Mouse (Mus musculus): ENCODE results near the gene Alg3. TPM values are rescaled to one million over a fixed set of nuclear protein-coding genes. Genes with fewer than 3 reads are reported as not detected.

Gene Alg3
- total RNA-seq (2015; ENCODE audit: low replicate concordance) (7.7 and 22.7 TPM in 2 replicates), total RNA-seq (2017; ENCODE audit: low replicate concordance) (1.4 TPM in 1 of 2 replicates, not detected in the other)

GRCm38 (mm10) chr16:20611357-20612227 is at the start of gene Alg3, which contains the start of the genes Eef1akmt4 and Gm49333:
Gene Alg3, minus strand, starts transcription at chr16:20611735.
Gene Eef1akmt4, plus strand, starts transcription at chr16:20611593.
Gene Gm49333, plus strand, starts transcription at chr16:20611610.
- peak; percentile 99 for ATAC-seq (replicated peaks; ENCODE audit: low FRiP score, poor library complexity, severe bottlenecking)

- ATAC-seq (replicated peaks; ENCODE audit: low FRiP score, poor library complexity, severe bottlenecking), result no peak
These were observed 46.1 kb upstream of the Alg3 start for GRCm38 (mm10) chr16:20657661-20658060.

- ATAC-seq (replicated peaks; ENCODE audit: low FRiP score, poor library complexity, severe bottlenecking), result no peak
These were observed 41.8 kb upstream of the Alg3 start for GRCm38 (mm10) chr16:20653315-20653714.

DNA sequence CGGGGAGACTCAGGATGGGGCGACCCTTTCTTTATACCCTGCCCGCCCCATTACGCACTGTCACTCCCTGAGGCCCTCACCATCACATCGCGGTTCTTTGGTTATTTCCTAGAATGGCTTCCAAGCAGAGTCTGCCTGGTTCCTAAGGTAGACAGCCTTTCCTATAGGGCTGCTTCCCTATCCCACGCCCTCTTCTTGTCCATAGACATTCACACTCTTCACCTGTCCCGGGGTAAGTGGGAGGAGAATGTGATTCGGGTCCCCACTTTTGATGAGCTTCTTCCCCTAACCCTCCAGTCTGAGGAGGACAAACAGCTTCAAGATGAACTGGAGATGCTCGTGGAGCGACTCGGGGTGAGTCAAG is 40.4 kb upstream of the Alg3 start:
- ATAC-seq (replicated peaks; ENCODE audit: low FRiP score, poor library complexity, severe bottlenecking), result peak; percentile 49

DNA sequence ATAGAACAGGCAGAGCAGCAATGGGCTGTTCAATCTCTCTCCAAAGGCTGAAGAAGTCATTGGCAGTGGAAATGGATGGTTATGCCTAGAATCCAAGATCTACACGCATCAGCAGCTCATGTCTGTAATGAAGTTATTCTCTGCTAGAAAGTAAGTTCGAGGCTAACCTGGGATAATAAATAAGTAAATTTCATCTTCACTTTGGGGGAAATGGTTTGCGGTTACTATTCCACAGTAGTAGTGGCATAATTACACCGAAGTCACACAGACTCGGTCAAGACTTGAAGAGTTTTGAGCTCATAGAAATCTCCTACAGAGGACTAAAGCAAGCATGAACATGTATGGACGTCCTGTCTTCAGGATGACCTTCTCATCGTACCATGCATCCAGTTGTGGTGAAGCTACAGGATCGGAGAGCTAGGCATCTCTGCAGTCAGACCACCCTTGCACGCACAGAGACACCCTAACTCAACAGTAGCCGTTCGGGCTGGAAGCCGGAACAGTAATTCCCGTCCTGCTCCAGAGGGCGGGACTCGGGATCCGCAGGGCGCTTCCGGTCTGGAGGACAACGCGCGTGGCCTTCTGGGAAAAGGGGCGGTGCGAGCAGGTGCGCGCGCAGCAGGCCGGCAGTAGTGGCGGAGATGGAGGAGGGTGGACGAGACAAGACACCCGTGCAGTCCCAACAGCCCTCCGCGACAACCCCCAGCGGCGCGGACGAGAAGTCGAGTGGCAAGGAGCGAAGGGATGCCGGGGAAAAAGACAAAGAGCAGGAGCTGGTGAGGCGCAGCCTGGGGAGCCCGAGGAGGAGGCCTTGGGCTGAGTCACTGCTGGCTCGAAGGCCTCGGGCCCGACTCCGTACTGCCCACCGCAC is 39.8 kb upstream of the Alg3 start, which contains the start of gene Psmd2:
TSS of gene Psmd2 (plus strand) at position 577 of the 871 bp plus-strand sequence.
- peak; percentile 99 for ATAC-seq (replicated peaks; ENCODE audit: low FRiP score, poor library complexity, severe bottlenecking)

DNA sequence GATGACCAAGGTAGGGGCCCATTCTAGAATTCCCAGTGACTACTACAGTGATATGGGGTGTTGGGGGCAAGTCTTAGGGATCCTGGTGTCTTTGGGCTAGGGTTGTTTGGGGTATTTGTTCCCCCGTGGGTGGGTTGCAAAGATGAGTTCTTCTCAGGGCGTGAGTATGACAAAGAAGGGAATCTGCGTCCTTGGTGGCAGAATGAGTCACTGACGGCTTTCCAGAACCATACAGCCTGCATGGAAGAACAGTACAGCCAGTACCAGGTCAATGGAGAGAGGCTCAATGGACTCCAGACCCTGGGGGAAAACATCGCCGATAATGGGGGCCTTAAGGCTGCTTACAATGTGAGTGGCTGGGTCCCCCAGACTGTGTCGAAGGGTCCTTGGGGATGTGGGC is 32.4 kb upstream of the Alg3 start:
- no peak for ATAC-seq (replicated peaks; ENCODE audit: low FRiP score, poor library complexity, severe bottlenecking)

DNA sequence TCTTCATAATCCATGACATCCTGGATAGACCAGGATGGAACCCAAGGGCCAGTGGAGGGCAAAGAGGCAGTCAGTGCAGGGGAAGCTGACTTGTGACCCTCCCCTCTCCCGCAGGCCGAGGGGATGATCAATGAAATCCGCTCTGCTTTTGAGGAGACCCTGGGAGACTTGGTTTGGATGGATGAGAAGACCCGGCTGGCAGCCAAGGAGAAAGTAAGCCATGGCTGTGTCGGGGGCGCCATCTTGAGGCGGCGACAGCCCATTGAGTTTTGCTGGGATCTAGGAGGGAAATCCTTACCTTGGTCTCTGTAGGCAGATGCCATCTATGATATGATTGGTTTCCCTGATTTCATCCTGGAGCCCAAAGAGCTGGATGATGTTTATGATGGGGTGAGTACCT is 30.6 kb upstream of the Alg3 start:
- no peak for ATAC-seq (replicated peaks; ENCODE audit: low FRiP score, poor library complexity, severe bottlenecking)

DNA sequence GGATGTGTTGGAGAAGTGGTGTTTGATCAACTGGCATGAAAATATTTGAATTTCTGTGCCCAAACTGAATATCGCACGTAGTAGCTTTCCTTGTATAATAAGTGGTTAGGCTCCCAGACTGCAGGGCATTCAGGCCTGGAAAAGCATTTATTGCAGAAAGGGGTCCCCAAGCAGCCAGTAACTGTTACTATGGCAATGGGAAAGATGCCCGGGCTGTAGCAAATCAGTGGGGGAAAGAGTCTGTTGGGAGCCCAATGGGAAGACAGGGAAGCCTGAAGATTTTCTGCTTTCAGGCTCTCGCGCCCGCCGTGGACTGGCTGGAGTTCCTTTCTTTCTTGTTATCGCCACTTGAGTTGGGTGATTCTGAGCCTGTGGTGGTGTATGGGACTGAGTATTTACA is 26.8 kb upstream of the Alg3 start:
- no peak for ATAC-seq (replicated peaks; ENCODE audit: low FRiP score, poor library complexity, severe bottlenecking)

GRCm38 (mm10) chr16:20637410-20637809 is 25.9 kb upstream of the Alg3 start:
- 0 out of 2 replicates have a peak, but pooled peaks have one; percentile 51 for ATAC-seq (replicated peaks; ENCODE audit: low FRiP score, poor library complexity, severe bottlenecking)

DNA sequence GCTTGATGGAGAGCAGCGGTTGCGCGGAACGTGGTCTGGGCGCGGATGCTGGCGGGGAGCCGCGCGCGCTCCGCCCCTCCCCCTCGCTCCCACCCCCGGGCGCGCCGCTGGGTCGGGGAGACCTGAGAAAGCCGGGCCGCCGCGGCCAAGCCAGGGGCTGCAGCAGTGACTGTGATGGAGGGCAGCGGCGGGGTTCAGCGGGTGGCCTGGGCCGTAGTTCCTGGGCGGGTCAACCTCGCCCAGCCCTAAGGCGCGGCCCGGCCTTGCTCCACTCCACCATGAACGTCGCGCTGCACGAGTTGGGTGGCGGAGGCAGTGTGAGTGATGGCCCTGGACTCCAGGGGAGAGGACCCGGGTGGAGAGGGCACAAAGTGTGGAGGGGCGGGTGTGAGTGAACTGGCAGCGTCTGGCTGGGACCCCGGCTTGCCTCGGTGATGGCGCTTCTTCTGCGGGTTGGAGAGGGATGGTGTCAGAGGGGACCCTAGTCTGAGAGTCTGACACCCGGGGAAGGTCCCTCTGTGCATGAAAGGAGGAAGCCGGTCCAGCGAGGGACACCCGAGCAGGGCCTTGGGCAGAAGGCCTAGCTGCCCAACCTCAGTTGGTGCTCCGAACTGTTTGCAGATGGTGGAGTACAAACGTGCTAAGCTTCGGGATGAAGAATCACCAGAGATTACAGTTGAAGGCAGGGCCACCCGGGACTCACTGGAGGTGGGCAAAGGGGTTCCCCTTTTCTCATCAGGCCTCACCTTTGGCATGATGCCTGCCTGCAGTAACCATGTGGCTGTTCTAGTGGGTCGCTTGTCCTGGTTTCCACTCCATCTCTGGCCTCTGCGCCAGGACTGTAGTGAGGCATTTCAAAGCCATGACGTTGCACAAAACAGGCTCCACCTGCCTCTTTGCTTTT is 18.4 kb upstream of the Alg3 start, which contains the start of gene Ece2:
TSS of gene Ece2 (plus strand) at position 98 of the 904 bp plus-strand sequence.
- ATAC-seq (replicated peaks; ENCODE audit: low FRiP score, poor library complexity, severe bottlenecking), result peak; percentile 47; the same call in 1 of the 2 replicates

- no peak for ATAC-seq (replicated peaks; ENCODE audit: low FRiP score, poor library complexity, severe bottlenecking)
These were observed 17.4 kb upstream of the Alg3 start for GRCm38 (mm10) chr16:20628871-20629391.

GRCm38 (mm10) chr16:20623211-20623610 is 11.7 kb upstream of the Alg3 start:
- ATAC-seq (replicated peaks; ENCODE audit: low FRiP score, poor library complexity, severe bottlenecking), result no peak

DNA sequence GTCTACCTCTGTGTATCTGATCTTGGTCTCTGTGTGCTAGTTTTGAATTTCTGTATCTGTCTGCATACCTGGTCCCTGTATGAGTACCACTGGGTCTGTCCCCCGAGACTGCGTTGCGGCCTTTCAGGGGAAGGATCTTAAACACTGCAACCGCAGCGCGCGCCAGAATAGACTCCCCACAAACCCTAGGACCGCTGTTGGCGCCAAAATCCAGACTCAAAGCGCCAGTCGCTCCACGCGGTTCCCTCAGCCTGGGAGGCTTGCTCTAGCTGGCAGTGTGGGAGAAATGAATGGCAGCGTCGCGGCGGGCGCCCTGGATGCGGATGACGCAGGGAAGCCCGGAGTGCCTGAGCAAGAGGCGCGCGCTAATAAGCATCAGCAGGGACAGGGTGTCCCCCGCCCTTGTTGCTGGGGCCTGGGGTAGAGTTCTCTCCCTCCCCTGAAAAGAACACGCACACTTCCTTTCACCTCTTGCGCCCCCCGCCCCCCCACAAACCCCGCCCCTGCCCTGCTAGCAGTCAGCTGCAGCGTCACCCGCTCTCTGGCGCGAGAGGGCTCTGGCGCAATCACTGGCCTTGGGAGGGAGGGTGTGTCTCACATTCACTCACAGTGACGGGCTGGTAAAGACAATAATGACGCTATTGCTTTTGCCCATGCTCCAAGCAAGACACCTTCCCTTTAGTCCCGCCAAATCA is 10.6 kb upstream of the Alg3 start:
- ATAC-seq (replicated peaks; ENCODE audit: low FRiP score, poor library complexity, severe bottlenecking), result no peak

DNA sequence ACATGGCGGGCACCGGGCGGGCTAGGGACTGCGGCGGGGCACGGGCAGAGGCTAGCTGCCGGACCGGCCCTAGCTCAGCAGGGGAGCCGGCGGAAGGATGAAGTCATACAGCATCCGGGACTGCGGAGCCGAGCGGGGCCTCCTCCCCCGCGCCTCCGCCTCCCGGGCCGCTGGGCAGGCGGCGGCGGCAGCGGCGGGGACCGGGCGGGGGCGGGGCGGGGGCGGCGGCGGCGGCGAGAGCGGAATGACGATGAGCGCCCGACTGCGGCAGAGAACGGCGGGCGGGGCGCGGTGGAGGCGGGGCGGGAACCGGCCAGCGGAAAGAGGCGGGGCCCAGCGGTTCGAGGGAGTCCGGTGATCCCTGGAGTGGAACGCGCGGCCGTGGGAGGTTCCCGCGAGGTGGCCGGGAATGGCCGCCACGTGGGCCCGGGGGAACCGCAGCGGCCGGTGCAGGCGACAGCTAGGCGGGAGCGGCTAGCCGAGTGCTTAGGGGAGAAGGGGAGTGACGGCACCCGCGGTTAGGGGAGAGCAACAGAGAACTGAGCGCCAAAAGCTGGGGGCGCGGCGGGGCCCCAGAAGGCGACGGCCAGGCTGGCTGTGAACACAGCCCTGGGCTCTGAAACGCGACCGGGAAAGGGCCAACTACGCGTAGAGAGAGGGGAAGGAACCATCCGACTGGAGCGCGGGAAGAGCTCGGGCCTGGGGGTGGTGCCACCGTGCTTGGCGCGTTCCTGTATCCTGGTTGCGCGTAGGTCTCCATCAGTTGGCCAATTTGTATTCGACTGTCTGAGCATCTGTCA is 9.9 kb upstream of the Alg3 start, which contains the start of gene Camk2n2:
TSS of gene Camk2n2 (minus strand) at position 97 of the 800 bp plus-strand sequence.
- peak; percentile 67 for ATAC-seq (replicated peaks; ENCODE audit: low FRiP score, poor library complexity, severe bottlenecking)

DNA sequence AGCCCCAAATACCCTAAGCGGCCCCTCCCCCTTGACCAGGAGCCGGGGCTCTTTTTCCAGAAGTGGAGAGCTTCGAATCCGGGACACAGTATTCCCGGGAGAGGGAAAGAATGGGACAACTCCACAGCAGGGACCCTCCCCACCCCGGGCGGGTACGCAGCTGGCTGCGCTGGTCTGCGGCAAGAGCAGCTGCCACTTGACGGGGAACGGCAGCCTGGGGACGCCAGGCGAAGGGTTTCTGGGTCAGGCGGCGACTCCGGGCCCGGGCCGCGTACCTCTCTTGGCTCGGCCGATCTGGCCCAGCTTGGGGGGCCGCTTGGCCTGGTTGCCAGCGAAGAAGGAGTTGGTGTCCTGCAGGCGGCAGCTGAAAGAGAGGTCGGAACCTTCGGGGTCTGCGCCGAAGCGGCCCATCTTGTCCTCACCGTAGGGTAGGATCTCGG is 9.2 kb upstream of the Alg3 start:
- no peak for ATAC-seq (replicated peaks; ENCODE audit: low FRiP score, poor library complexity, severe bottlenecking)

GRCm38 (mm10) chr16:20620399-20620735 is 8.8 kb upstream of the Alg3 start:
- no peak for ATAC-seq (replicated peaks; ENCODE audit: low FRiP score, poor library complexity, severe bottlenecking)

DNA sequence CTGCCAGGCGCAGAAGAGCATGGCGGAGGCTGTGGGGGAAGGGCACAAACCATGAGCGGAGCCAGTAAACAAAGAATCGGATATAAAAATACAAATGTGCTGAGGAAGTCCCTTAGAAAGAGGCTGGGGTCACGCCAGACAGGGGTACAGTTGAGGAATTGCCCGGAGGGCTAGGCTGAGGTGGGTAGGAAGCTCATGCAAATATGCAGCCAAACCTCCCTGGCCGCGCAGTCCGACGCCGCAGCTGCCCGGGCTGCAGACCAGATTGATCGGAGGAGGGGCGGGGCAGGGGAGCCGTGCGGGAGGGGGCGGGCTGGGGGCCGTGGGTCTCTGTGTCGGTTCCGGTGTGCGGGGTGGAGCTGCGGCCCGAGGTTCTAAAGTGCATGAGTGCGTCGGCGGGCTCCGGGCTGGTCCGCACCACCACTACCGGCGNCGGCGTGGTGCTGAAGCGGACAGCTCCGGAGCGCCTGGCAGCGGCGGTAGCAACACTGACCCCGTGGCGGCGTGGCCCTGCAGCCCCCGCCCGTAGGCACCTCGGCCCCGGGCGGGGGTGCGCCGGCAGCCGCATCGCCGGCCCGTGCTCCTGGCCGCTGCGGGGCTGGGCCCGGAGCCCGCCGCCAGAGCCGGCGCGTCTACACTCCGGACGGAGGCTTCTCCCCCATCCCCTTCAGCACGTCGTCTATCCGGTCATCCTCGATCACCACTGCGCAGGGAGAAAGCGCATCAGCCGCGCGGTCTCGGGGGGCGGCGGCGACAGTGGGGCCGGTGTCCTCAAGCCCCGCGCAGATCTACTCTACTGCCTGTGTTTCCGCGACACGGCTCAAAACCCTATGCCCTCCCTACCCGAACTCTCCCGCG is 8.2 kb upstream of the Alg3 start:
- no peak for ATAC-seq (replicated peaks; ENCODE audit: low FRiP score, poor library complexity, severe bottlenecking)

Measured in erythroblast, adult 5-6 weeks (primary cell).